Mouse (Mus musculus) gastrocnemius, postnatal 14 days (tissue): ENCODE measurements around the gene Tdrd3. TPM values are rescaled to one million over a fixed set of nuclear protein-coding genes. Genes with fewer than 3 reads are reported as not detected.

ENCODE experiments used
- DNase-seq: peaks from one replicate; pipeline ENCODE4 v3.0.0; 2021; ENCODE audit warnings: mixed read lengths
- intact Hi-C: fragments of 180-260 bp; cut with DNase I; formaldehyde crosslinking; loops from one replicate; pipeline ENCODE4 v1.15.1; 2025; ENCODE audit warnings: low total_unique reads
- total RNA-seq, 2 experiments: library from RNA; stranded (reverse); gene quantifications; 2 replicates each; pipeline ENCODE4 v1.2.3; 2021

The Tdrd3 gene
- total RNA-seq, 2 experiments from 2014 or later: 18.5 to 23.3 TPM

DNA sequence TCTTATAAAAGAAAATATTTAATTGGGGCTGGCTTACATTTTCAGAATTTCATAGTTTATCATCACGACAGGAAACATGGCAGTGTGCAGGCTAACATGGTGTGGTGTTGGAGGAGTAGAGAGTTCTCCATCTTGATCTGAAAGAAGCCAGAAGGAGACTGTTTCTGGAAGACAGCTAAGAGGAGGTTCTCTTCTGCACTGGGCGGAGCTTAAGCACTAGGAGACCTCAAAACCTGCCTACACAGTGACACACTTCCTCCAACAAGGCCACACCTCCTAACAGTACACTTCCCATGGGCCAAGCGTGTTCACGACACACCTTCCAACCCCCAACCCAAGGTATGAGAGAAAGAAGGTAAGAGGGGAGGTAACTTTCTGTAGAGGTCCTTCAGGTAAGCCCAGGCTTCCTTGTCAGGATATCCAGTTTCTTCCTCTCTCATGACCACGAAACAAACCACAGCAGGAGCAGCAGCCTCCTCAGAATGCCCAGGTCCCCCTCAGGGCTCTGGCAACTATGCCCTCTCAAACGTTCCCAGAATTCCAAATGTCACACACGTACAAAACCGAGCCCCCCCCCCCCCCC, 30.0 kb downstream of the Tdrd3 start:
- intact Hi-C loops: no loop called here
- no peak for DNase-seq

DNA sequence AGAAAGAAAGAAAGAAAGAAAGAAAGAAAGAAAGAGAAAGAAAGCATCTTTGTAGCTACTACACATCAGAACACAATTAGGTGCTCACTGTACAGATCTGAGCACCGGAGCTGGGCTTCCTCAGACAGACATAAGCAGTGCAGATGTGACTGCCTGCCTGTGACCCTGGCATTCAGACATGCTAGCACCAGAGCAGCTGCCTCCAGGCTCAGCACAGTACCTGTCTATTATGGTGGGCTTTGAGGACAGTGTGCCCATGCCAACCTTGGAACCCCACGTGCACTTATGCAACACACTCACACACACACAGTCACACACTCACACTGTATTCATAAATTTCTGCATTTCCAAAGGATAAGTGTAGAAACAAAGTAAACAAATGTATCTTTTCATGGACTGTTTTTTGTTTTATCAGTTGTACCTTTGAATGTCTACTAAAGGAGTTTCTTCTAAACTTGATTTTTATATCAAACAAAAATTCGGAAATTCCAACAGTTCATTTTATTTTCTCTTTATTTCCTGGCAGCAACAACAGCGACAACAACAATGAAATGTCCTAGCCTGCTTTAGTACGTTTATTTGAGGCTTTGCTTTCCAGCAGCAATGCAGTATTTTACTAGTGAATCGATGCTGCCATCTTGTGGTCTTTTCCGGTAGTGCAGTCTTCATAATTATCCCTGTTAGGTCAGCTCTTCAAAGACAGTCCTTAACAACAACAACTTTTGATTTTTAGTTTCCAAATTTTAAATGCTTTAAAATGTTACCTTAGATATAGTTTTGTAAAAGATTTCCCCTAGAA, 35.4 kb downstream of the Tdrd3 start:
- intact Hi-C loops: loop anchor here (10.0 kb wide), 1 partner anchor 137 kb away; no protein-coding TSS in a partner anchor
- no peak for DNase-seq

DNA sequence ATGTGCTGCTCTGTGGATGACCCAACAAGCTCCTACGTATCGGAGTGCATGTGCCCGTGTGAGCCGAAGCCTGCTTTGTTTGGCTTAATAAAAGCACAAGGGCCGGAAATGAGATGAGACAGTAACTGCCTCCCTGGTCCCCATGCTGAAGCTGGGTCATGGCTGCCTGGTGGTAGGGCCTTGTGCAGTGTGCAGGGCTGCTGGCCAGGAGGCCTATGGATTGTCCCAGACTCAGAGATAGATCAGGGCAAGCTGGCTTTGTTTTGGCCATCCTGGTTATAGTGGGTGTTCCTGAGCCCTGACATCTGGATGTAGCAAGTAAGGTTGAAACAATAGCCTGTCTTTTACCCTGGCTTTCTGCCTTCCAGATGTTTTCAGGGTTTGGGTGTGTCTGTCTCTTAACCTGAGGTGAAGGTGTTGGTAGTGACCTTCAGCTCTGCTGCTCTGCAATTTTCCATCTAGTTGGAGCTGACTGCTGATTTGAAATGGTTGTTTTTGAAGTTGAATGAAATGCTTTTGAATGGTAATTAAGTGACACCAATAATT, 39.3 kb downstream of the Tdrd3 start:
- intact Hi-C loops: loop anchor here (10.0 kb wide), 1 partner anchor 141 kb away; no protein-coding TSS in a partner anchor
- no peak for DNase-seq

DNA sequence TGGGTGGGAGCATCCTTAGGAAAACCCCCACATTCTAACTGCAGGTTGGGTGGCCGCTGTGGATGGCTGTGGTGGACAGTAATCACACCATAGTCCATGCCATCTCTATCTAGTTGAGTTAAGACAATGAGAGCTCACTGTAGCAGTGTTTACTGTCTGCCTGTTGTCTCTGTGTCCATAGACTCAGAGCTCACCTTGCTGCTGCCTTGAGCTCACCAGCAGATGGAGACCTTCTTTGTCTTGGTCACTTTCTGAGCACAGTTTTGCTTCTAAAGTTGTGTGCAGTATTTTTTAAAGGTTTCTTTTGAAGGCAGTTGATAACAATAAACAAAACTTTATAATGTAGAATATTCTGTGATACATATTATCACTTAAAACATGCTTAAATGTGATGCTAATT, 43.3 kb downstream of the Tdrd3 start:
- intact Hi-C loops: loop anchor here (5.0 to 10.0 kb wide), 2 partner anchors 145 to 1008 kb away; no protein-coding TSS in a partner anchor
- DNase-seq: no peak

DNA sequence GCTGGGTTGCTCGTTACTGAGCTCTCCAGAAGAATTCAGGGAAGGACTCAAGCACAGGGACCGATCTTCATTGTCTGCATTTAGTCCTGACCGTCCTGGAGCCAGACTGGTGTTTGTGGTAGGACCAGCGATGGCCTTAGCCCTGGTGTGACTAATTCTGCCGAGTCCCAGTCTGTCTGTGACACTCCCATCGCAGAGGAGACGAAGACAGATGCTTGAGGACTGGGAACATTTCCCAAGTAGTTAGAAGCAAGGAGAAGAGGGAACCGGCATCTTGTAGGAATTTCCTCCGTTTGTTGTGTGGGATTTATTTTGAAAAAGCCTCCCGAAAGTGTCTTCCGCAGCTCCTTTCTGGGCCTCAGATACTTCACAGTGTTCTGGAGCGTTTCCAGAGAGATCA, 45.1 kb downstream of the Tdrd3 start:
- intact Hi-C loops: loop anchor here (5.0 kb wide), 1 partner anchor 1006 kb away; no protein-coding TSS in a partner anchor
- DNase-seq: no peak

DNA sequence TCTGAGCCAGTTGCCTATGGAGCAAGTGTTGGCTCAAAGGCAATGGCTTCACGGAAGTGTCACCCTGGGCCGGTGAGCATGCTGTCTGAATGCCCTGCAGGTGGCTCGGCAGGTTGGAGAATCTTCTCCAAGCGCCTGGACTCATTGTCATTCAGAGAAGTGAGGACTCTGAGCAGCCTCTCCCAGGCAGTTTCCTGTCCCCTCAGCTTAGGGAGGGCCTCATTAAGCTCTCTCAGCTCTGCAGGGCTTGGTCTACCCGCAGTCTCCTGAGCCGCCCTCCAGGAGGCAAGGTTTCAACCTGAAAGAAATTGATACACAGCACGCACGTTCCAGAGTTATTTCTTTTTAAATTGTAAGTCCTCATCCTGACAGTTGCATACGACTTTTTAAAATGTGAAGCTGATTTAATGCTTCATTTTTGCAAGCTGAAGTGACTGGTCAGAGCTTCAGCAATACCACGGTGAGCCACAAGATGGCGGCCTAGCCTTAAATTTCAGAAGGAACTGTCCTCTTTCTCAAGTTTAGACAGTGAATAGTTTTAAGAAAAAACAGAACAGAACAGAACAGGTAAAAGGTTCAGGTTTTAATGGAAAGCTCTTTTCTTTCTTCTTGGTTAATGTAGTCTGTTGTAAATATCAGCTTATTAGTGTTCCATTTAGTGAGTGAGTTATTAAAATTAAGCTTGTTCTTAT, 47.7 kb downstream of the Tdrd3 start:
- intact Hi-C loops: loop anchor here (5.0 kb wide), 1 partner anchor 1003 kb away; no protein-coding TSS in a partner anchor
- DNase-seq: peak; percentile 61

DNA sequence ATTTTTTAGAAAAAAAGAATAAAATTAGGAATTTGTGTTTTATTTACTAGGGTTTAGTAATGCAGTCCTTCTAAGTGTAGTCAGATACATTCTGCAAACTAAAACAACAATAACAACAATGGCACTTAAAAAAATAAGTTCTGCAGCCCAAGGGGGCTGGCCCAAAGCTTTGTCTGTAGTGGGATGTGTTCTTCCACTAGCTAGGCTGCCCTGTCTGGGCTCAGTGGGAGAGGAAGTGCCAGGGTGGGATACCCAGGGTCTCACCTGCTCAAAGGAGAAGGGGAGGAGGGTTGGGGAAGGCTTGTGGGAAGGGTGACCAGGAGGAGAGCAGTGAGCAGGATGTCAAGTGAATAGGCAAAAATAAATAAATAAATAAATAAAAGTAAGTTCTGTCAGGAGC, 48.2 kb downstream of the Tdrd3 start:
- intact Hi-C loops: loop anchor here (5.0 kb wide), 1 partner anchor 1003 kb away; no protein-coding TSS in a partner anchor

DNA sequence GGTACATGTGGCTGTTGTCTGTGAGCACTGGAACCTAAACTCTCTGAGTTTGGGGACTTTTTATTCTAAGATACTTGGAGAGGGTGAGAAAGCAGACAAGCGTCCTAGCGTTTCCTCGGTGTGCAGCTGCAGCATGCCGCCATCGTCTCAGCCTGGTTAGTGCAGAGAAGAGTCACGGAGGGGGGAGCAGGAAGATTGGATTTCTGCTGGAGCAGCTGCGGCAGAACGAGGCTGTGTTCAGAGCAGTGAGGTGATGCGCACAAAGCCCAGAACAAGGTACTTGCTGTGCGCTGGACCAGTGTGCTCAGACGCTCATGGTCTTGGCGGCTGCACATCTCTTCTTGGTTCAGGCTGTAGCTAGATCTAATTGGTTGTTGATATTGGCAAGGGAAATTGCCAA, 51.1 kb downstream of the Tdrd3 start:
- DNase-seq: no peak
- intact Hi-C loops: no loop called here

More for the DNA sequence above, 48.2 kb downstream of the Tdrd3 start:
- no peak for DNase-seq

DNA sequence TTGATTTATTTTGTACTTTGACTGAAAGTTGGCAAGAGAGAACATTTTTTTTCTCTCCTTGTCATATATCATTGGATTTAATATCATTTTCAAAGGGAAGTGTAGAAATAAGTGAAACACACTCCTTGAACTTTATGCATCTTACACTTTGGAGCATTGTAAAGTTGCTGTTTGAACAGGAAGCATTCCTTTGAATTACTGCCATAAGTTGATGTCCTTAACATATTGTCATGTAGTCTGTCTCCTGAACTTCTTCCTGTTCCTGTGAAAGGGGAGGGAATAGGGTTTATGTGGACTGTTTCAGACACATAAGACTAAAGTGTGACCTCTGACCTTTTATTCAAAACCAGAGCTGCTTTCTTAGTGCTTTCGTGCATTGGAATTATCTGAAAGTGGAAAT, 55.1 kb downstream of the Tdrd3 start:
- DNase-seq: no peak
- intact Hi-C loops: no loop called here

DNA sequence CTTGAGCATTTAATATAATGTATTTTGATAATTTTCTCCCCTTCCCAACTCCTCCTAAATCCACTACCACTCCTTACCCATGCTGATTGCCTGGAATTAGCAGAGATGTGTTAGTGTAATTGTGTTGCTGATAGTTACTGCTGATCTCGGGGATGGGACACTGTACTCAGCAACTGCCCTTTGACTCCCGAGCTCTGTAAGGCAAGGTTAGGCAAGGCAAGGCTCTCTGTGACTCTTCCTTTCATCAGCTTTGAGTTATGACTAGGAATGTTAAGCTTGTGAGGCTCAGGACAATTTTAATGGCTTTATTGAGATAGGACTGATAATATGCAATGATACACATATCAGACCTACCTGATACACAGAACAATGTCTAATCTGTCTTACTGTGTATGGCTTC, 56.3 kb downstream of the Tdrd3 start:
- no peak for DNase-seq
- intact Hi-C loops: no loop called here

DNA sequence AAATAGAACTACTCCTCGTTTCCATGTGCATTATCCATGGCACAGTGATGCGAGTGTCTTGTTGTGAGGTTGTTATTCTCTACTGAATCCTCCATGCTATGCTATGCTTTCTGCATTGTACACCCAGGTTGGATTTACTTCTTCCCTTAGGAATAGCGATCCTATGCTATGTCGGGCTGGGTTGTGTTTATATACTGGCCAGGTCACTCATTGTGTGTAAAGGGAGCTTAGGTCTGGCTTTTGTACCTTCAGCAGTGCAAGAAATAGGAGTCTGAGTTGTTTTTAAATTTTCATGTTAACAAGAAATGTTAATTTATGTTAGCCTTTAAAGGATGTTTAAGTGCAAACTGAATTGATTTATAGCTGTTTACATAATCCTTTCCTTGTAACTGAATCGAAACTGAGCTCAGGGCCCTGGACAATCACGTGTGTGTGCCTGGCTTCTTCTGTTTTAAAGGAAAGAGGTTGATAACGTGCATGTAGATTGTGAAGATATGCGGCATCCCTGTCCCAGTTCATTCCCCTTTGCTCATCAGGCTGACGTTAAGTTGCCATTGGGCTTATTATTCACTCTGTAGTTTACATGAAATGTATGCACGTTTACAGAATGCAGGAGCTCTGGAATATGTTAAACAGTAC, 59.4 kb downstream of the Tdrd3 start:
- intact Hi-C loops: no loop called here

DNA sequence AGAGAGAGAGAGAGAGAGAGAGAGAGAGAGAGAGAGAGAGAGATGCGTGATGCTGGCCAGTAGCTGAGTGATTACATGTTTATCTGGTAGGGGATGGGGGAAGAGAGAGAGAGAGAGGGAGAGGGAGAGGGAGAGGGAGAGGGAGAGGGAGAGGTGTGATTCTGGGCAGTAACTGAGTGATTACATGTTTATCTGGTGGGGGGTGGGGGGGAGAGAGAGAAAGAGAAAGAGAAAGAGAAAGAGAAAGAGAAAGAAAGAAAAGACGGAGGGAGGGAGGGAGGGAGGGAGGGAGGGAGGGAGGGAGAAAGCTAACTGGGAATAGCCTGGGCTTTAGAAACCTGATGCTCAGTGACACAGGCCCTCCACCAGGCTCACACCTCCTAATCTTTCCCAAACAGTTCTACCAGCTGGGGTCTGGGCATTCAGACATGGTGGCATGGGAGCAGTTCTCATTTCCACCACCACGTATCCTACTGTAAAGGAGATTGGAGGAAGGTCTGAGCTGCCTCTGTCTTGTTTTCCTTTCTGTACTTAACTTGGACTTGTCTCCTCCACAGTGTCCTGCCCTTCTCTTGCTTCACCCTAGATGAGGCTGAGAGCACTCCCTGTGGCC, 62.0 kb downstream of the Tdrd3 start:
- DNase-seq: no peak
- intact Hi-C loops: no loop called here

More for the DNA sequence above, 59.4 kb downstream of the Tdrd3 start:
- DNase-seq: no peak

DNA sequence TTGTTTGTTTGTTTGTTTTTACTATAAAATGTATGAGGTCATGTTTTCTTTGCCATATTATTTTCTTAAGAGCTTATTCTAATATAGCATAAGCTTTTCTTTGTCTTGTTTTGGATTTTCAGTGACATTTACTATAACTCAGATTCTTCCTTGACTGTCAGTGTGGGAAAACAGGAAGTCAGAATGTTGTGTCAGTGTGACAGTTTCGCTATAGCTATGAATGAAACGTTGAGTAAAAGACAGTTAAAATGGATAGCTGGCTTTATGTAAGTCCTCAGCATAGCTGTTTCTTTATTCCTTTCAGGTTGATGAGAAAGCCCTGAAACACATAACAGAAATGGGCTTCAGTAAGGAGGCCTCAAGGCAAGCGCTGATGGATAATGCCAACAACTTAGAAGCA, 69.4 kb downstream of the Tdrd3 start:
- intact Hi-C loops: no loop called here
- DNase-seq: no peak

DNA sequence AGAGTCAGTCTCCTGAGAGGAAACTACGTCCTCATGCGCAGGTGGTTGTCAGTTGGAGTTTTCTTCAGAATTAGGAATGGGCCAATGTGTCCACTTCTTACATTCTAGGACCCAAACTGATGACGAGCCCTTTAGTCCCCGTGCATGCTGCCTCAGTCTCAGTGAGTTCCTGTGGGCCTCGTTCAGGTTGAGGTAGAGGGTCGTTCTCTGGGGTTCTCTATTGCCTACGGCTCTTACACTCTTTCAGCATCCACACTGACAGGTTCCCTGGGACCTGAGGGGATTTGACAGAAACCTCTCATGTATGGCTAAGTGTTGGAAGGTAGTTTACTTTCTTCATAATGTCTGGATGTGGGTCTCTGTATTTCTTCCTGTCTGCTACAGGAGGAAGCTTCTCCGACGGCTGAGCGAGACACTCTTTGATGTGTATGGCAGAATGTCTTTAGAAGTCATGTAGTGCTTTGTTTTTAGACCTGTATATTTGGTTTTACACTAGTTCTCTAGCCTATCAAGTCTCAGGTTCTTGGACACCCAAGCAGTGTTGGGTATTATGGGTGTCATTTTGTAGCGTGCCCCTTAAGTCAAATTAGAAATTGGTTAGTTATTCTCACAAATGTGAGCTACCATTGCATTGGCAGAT, 81.6 kb downstream of the Tdrd3 start:
- intact Hi-C loops: no loop called here
- DNase-seq: no peak

DNA sequence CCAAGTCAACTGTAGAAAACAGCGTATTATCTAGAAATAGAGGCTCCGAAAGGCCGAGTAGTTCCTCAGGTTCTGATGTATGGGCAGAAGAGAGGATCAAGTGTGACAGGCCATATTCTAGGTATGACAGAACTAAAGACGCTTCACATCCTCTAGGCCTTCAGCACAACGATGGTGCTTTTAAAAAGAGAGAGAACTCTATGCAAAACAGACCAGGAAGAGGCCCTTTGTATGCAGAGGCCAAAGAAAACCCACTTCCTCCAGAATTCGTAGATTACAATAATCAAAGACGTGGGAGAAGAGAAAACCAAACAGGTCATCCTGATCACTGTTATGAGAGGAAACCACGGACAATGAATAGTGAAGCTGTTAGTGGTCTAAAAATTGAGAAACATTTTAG, 89.5 kb downstream of the Tdrd3 start:
- DNase-seq: no peak
- intact Hi-C loops: no loop called here

DNA sequence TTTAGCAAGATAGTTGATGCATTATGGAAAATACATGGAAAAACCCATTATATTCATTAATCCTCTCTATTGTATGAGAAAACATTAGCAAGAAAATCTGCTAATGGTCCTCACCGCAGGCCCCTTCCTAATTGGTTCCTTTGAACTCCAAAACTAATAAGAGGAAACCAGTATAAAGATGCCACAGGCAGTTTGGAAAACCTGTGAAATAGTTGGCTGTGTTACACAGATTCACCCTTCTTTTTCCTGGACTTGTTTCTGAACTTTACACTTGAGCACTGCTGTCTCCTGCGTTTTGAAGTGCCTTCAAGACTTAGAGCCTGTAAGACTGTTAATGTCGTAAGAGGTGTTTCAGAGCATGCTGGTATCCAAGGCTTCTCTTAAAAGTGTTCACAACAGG, 98.8 kb downstream of the Tdrd3 start:
- DNase-seq: no peak

DNA sequence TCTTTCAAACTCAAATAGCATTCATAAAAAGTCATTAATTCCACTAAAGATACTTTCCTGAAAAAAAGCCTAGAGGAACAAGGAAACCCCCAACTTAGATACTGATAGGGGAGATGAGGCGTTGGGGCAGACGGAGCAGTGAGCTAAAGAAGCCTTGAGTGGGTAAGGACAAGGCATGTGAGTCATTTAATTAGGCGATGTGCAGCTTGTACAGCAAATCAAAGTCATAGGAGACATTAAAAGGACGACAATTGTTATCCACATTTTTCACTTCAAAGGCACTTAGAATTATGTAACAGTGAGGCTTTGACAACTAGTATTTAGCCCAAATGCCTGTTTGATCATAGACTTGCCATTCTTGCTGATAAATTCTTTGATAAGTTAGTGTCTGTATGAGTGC, 100.9 kb downstream of the Tdrd3 start:
- intact Hi-C loops: no loop called here
- no peak for DNase-seq

More for the DNA sequence above, 98.8 kb downstream of the Tdrd3 start:
- intact Hi-C loops: no loop called here

DNA sequence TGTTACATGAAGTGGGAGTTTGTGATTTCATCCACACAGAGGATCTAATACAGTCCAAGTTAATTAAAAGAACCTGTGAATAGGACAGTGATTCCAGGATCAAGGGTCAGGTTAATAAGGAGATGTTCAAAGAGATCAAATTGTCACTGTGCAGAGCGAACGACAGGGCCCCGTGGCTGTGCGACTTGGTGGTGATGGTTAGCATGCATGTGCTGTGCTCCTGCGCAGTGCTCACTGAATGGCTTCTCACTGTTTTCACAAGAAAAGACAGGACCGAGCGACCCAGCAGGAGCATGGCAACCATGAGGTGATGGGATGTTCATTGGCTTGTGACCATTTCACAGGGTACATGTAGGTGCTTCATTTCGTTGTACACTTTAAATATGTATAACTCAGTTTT, 115.4 kb downstream of the Tdrd3 start:
- intact Hi-C loops: no loop called here
- no peak for DNase-seq
